In genomic region chr15:102273982-102274716, GRCm38 (mm10) we compare ENCODE assay signal across 25 mouse cellular contexts. TPM values are rescaled to one million over a fixed set of nuclear protein-coding genes. Genes with fewer than 3 reads are reported as not detected.
DNase-seq lines count a peak whose midpoint lies in the region; ATAC-seq and TF ChIP-seq lines count a peak whose summit lies in the region.
"Had no signal": no experiment of that assay in that cellular context is flagged by ENCODE, and none has a peak within 500 bp of the region (broad histone marks: within the 10 kb centered on the region; RNA-seq: fewer than 3 reads in every experiment).

No protein-coding gene starts in this region.

- CTCF ChIA-PET in Patski (lab: Charles Lee), result interaction anchor here (1.2 kb wide), 1 partner anchor 34 kb away, joined by 4 read pairs; no protein-coding TSS in a partner anchor

- in situ Hi-C loops in Patski (cut with MboI; ENCODE audit: low pct_unique_long_range_greater_than_20kb), result loop anchor here (5.0 kb wide), 1 partner anchor 37 kb away; no protein-coding TSS in a partner anchor

- no peak overlapping the region for H3K4me3 ChIP-seq in kidney, postnatal 0 days (replicated peaks; ENCODE audit: low read depth, low read length)
- no peak overlapping the region for H3K4me3 ChIP-seq in midbrain, postnatal 0 days (ENCODE audit: low read depth, low read length)
- no peak overlapping the region for H3K4me3 ChIP-seq in midbrain, embryonic 15.5 days
- H3K4me3 ChIP-seq: limb, embryonic 13.5 days; midbrain, embryonic 10.5 days; neural tube, embryonic 12.5 days had no signal

- ATAC-seq in kidney, postnatal 0 days (replicated peaks; ENCODE audit: low FRiP score, low read depth), result no peak
- no peak for ATAC-seq in midbrain, postnatal 0 days (ENCODE audit: low FRiP score)
- ATAC-seq in midbrain, embryonic 15.5 days (replicated peaks), result no peak
- ATAC-seq in Patski, result no peak
- ATAC-seq: hindbrain, embryonic 16.5 days had no signal

- H3K9ac ChIP-seq in kidney, postnatal 0 days (ENCODE audit: low read depth, low read length), result no peak overlapping the region
- H3K9ac ChIP-seq in midbrain, postnatal 0 days (replicated peaks; ENCODE audit: low read length, poor library complexity, severe bottlenecking), result no peak overlapping the region
- no peak overlapping the region for H3K9ac ChIP-seq in midbrain, embryonic 15.5 days
- H3K9ac ChIP-seq: limb, embryonic 13.5 days; neural tube, embryonic 12.5 days had no signal

- H3K4me1 ChIP-seq in kidney, postnatal 0 days (replicated peaks; ENCODE audit: insufficient read depth, low read length), result peaks cover 13% of the 10 kb centered on the region
- H3K4me1 ChIP-seq in midbrain, postnatal 0 days (ENCODE audit: insufficient read depth, low read length), result no peaks in the 10 kb centered on the region
- H3K4me1 ChIP-seq in midbrain, embryonic 15.5 days, result peaks cover 9% of the 10 kb centered on the region

- peak; percentile 47; the same call in 1 of the 2 replicates for TF ChIP-seq CTCF in kidney, postnatal 0 days (IDR thresholded peaks at IDR 0.05; ENCODE audit: low read depth)
- peak; percentile 33 for TF ChIP-seq CTCF in midbrain, postnatal 0 days (IDR thresholded peaks at IDR 0.05)
- TF ChIP-seq CTCF in Patski (IDR thresholded peaks at IDR 0.05), result peak; percentile 62

- H3K36me3 ChIP-seq in kidney, postnatal 0 days (ENCODE audit: insufficient read depth, low read length), result no peaks in the 10 kb centered on the region
- H3K36me3 ChIP-seq in midbrain, postnatal 0 days (ENCODE audit: insufficient read depth, low read length), result no peaks in the 10 kb centered on the region
- H3K36me3 ChIP-seq in midbrain, embryonic 15.5 days (replicated peaks), result no peaks in the 10 kb centered on the region
- H3K36me3 ChIP-seq: limb, embryonic 13.5 days; midbrain, embryonic 10.5 days; neural tube, embryonic 12.5 days had no signal

- no peak overlapping the region for H3K4me2 ChIP-seq in kidney, postnatal 0 days (ENCODE audit: low read length)
- H3K4me2 ChIP-seq in midbrain, postnatal 0 days (ENCODE audit: low read depth, low read length, poor library complexity, severe bottlenecking), result no peak overlapping the region
- no peak overlapping the region for H3K4me2 ChIP-seq in midbrain, embryonic 15.5 days
- H3K4me2 ChIP-seq: limb, embryonic 13.5 days; neural tube, embryonic 12.5 days had no signal

- POLR2A ChIA-PET in Patski (lab: Charles Lee), result no interaction called here

- no peak for DNase-seq in kidney, postnatal 0 days (ENCODE audit: low spot score)
- no peak for DNase-seq in kidney, adult 8-10 months
- no peak for DNase-seq in midbrain, postnatal 0 days (ENCODE audit: low spot score)
- DNase-seq in Patski (ENCODE audit: low read depth, low spot score), result no peak
- DNase-seq in adrenal gland, adult 2 months, result no peak
- no peak for DNase-seq in cerebellum, postnatal 10 days
- DNase-seq in thymus, adult 18-20 months, result no peak
- DNase-seq: adrenal gland, postnatal 10 days; cerebellum, postnatal 25 days; heart, adult 18-20 months; heart, postnatal 4 days; kidney, adult 11 months; kidney, postnatal 25 days; lung, postnatal 4 days; right cerebral cortex, adult 18-20 months; thymus, postnatal 14 days had no signal

- no peaks in the 10 kb centered on the region for H3K27me3 ChIP-seq in kidney, postnatal 0 days (ENCODE audit: insufficient read depth, low read length)
- peaks cover 6% of the 10 kb centered on the region; the same call in 1 of the 2 replicates for H3K27me3 ChIP-seq in midbrain, postnatal 0 days (ENCODE audit: insufficient read depth, low read length)
- 0 out of 2 replicates have a peak, but pooled peaks cover 19% of the 10 kb centered on the region for H3K27me3 ChIP-seq in midbrain, embryonic 15.5 days (replicated peaks)
- no peaks in the 10 kb centered on the region for H3K27me3 ChIP-seq in Patski
- H3K27me3 ChIP-seq: limb, embryonic 13.5 days had no signal

- H3K27ac ChIP-seq in kidney, postnatal 0 days, result no peak overlapping the region
- H3K27ac ChIP-seq in midbrain, postnatal 0 days (ENCODE audit: low read depth, low read length), result no peak overlapping the region
- no peak overlapping the region for H3K27ac ChIP-seq in midbrain, embryonic 15.5 days
- H3K27ac ChIP-seq: limb, embryonic 13.5 days; midbrain, embryonic 10.5 days; neural tube, embryonic 12.5 days had no signal

- no peaks in the 10 kb centered on the region for H3K9me3 ChIP-seq in kidney, postnatal 0 days (replicated peaks; ENCODE audit: low read length)
- no peaks in the 10 kb centered on the region for H3K9me3 ChIP-seq in midbrain, postnatal 0 days (ENCODE audit: low read length)
- H3K9me3 ChIP-seq in midbrain, embryonic 15.5 days, result no peaks in the 10 kb centered on the region
- H3K9me3 ChIP-seq: limb, embryonic 13.5 days; midbrain, embryonic 10.5 days; neural tube, embryonic 12.5 days had no signal

- 64% methylated on average over 6 of the region's 6 CpGs for WGBS in kidney, postnatal 0 days
- WGBS in midbrain, postnatal 0 days, result 70% methylated on average over 6 of the region's 6 CpGs
- WGBS in midbrain, embryonic 15.5 days, result 78% methylated on average over 6 of the region's 6 CpGs

RNA-seq across cellular contexts. Expression of gene Gm9918, which starts 3.8 kb away (rescaled TPM):
- 0.23 and 0.38 TPM in 2 replicates for polyA plus RNA-seq in kidney, postnatal 0 days (2015; fragmentation: Nextera tagmentation; extraction: Ambion mirVana)
- not detected in 2 replicates for total RNA-seq in midbrain, postnatal 0 days (2014; rRNA removed)
- polyA plus RNA-seq in midbrain, postnatal 0 days (2015; fragmentation: Nextera tagmentation; extraction: Ambion mirVana), result not detected in 2 replicates
- 0.10 TPM in 1 of 2 replicates, not detected in the other for polyA plus RNA-seq in midbrain, embryonic 15.5 days (2015; fragmentation: Nextera tagmentation; extraction: Ambion mirVana)
- polyA plus RNA-seq in Patski (2021), result 0.03 TPM
- total RNA-seq in adrenal gland, adult 2 months (2021), result not detected
- 0.47 and 0.87 TPM in 2 replicates for polyA plus RNA-seq in adrenal gland, adult 2 months (2012; rRNA removed)
- total RNA-seq: adrenal gland, postnatal 10 days; gastrocnemius, adult 8-10 months; heart, adult 18-20 months; heart, postnatal 4 days; layer of hippocampus, postnatal 10 days; left cerebral cortex, postnatal 14 days had no signal
- polyA plus RNA-seq: liver, embryonic 16.5 days had no signal

RNA-seq across cellular contexts. Expression of gene Mfsd5, which starts 5.1 kb away (rescaled TPM):
- 68.2 and 73.2 TPM in 2 replicates for polyA plus RNA-seq in kidney, postnatal 0 days (2015; fragmentation: Nextera tagmentation; extraction: Ambion mirVana)
- total RNA-seq in midbrain, postnatal 0 days (2014; rRNA removed), result 43.3 and 59.3 TPM in 2 replicates
- polyA plus RNA-seq in midbrain, postnatal 0 days (2015; fragmentation: Nextera tagmentation; extraction: Ambion mirVana), result 63.5 and 67.3 TPM in 2 replicates
- 58.5 and 64.0 TPM in 2 replicates for polyA plus RNA-seq in midbrain, embryonic 15.5 days (2015; fragmentation: Nextera tagmentation; extraction: Ambion mirVana)
- polyA plus RNA-seq in Patski (2021), result 47.4 TPM
- total RNA-seq in adrenal gland, adult 2 months (2021), result 10 to 100 TPM; 38.2 to 46.3 TPM
- polyA plus RNA-seq in adrenal gland, adult 2 months (2012; rRNA removed), result 99.6 and 108 TPM in 2 replicates

RNA-seq across cellular contexts. Expression of gene Rarg, which starts 16.8 kb away (rescaled TPM):
- 23.2 and 23.5 TPM in 2 replicates for polyA plus RNA-seq in kidney, postnatal 0 days (2015; fragmentation: Nextera tagmentation; extraction: Ambion mirVana)
- total RNA-seq in midbrain, postnatal 0 days (2014; rRNA removed), result 4.4 and 12.6 TPM in 2 replicates
- polyA plus RNA-seq in midbrain, postnatal 0 days (2015; fragmentation: Nextera tagmentation; extraction: Ambion mirVana), result 3.9 and 4.2 TPM in 2 replicates
- polyA plus RNA-seq in midbrain, embryonic 15.5 days (2015; fragmentation: Nextera tagmentation; extraction: Ambion mirVana), result 4.1 and 6.4 TPM in 2 replicates
- 32.0 TPM for polyA plus RNA-seq in Patski (2021)
- total RNA-seq in adrenal gland, adult 2 months (2021), result 10 to 100 TPM; 21.0 to 35.8 TPM
- 29.9 and 32.4 TPM in 2 replicates for polyA plus RNA-seq in adrenal gland, adult 2 months (2012; rRNA removed)

RNA-seq across cellular contexts. Expression of gene Espl1, which starts 21.9 kb away (rescaled TPM):
- 6.1 and 7.5 TPM in 2 replicates for polyA plus RNA-seq in kidney, postnatal 0 days (2015; fragmentation: Nextera tagmentation; extraction: Ambion mirVana)
- 2.7 and 4.5 TPM in 2 replicates for total RNA-seq in midbrain, postnatal 0 days (2014; rRNA removed)
- polyA plus RNA-seq in midbrain, postnatal 0 days (2015; fragmentation: Nextera tagmentation; extraction: Ambion mirVana), result 1.7 and 2.7 TPM in 2 replicates
- polyA plus RNA-seq in midbrain, embryonic 15.5 days (2015; fragmentation: Nextera tagmentation; extraction: Ambion mirVana), result 5.5 and 7.5 TPM in 2 replicates
- 21.8 TPM for polyA plus RNA-seq in Patski (2021)
- total RNA-seq in adrenal gland, adult 2 months (2021), result 1 to 10 TPM in 1 of 2 experiments, under 1 TPM in 1; 0.86 to 2.5 TPM
- 1.8 and 2.2 TPM in 2 replicates for polyA plus RNA-seq in adrenal gland, adult 2 months (2012; rRNA removed)

RNA-seq across cellular contexts. Expression of gene Itgb7, which starts 42.4 kb away (rescaled TPM):
- 0.69 and 1.2 TPM in 2 replicates for polyA plus RNA-seq in kidney, postnatal 0 days (2015; fragmentation: Nextera tagmentation; extraction: Ambion mirVana)
- total RNA-seq in midbrain, postnatal 0 days (2014; rRNA removed), result 0.88 and 1.5 TPM in 2 replicates
- 1.1 and 1.2 TPM in 2 replicates for polyA plus RNA-seq in midbrain, postnatal 0 days (2015; fragmentation: Nextera tagmentation; extraction: Ambion mirVana)
- 0.98 and 1.1 TPM in 2 replicates for polyA plus RNA-seq in midbrain, embryonic 15.5 days (2015; fragmentation: Nextera tagmentation; extraction: Ambion mirVana)
- 0.35 TPM for polyA plus RNA-seq in Patski (2021)
- 1 to 10 TPM; 2.0 to 4.7 TPM for total RNA-seq in adrenal gland, adult 2 months (2021)
- 2.3 and 2.4 TPM in 2 replicates for polyA plus RNA-seq in adrenal gland, adult 2 months (2012; rRNA removed)
